Mouse (Mus musculus) 3134 (cell line): ENCODE results near the gene Rpl26.

ENCODE experiments used
- DNase-seq: peaks from one replicate; pipeline ENCODE4 v3.0.0-alpha.2; 2011; ENCODE audit warnings: low spot score; ENCODE audit not compliant: insufficient read length; ENCODE audit errors: extremely low read depth

Rpl26 gene

DNA sequence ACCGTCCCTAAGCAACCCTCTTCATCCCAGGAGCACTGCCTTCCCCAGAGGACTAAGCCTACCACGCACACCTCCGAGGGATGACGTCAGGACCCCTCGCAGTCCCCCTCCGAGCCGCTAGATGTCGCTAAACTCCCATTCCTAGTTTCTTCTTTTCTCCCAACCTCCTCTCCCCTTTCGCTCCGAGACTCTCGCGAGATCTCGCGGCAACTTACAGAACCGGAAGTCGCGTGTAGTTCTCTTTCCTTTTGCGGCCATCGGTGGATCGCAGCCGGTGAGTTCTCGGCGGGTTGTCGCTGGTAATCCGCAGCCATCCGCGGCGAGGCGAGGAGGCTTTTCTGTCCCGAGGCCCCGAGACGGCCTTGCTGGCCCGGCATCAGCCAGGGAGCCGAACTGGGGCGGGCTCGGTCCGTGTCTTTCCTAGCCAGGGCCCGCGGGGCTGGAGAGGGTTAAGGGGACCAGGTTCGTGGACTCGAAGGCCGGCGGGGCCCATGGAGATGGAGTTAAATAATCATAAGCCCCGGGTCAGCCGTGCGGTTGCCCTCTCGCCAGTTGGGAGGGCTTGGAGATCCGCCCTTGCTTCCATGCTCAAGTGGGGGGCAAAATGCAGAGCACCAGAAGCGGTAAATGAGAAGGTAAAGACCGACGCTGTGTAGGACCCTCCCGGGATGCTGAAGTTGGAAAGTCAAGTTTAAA is at the start of gene Rpl26:
Rpl26 (plus strand) TSS at position 233 of the 696 bp plus-strand sequence.
- DNase-seq = peak; percentile 95

DNA sequence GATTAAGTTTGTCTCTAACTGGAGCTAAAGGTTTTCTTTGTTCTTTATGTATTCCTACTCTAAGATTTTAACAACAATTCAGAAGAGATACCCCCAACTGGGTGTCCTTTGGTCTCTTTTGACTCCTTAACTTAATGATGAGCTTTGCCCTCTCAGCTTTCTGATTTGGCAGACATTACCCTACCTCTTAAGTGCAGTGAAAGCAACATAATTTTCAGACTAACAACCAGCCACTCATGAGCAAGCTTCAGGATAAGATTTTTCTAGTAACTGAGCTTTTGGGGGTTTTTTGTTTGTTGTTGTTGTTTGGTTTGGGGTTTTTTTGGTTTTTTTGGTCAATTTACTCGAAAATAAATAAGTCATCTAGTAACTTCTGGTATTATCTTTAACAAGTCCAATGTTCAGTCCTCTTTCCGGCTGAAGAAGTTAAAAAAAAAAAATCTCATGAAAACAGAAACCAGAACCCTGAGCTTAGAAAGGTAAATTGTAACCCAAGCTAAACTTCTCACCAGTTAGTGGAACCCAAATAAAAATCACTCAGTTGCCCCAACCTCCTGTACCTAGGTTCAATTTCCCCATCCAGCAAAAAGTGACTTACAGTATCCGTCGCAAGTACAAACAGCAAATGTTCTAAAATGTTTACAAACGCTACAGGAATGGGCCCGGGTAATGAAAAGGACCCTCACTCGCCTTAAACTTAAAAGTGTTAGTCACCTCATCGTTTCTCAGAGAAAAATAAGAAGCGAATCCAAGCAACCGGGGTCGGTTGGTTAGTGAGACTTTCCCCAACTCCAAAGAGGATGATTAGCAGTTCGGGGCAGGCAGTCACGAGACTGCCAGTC is 49.5 kb upstream of the Rpl26 start:
- no peak for DNase-seq

DNA sequence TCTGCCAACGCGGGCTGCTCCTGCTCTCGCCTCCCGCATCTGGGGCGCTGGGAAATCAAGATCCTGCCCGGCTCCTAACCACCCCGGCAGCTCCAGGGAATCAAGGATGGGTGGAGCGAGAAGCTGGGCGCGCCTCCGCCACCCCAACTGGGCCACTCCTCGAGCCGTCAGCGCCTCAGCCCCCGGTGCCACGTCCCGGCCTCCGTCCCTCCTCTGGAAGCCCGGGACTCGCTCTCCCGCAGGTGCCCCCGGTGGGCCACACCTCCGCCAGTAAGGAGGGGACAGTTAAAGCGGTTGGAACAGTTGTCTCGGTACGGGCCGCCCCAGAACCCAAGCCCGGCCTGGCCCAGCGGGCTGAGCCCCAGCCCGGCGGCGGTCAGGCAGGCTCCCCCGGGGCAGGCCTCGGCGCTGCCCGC is 48.9 kb upstream of the Rpl26 start:
- DNase-seq = peak; percentile 90

- DNase-seq = peak; percentile 99
These were observed 48.4 kb upstream of the Rpl26 start for GRCm38 (mm10) chr11:68852932-68853409.

- DNase-seq = peak; percentile 69
These were observed 47.6 kb upstream of the Rpl26 start for GRCm38 (mm10) chr11:68853611-68854401.

GRCm38 (mm10) chr11:68854621-68855020 is 46.8 kb upstream of the Rpl26 start:
- DNase-seq = no peak

- DNase-seq = no peak
These were observed 44.1 kb upstream of the Rpl26 start for GRCm38 (mm10) chr11:68857329-68857728.

GRCm38 (mm10) chr11:68859943-68860593 is 41.3 kb upstream of the Rpl26 start:
- DNase-seq = no peak

GRCm38 (mm10) chr11:68862260-68862659 is 39.1 kb upstream of the Rpl26 start:
- DNase-seq = no peak

DNA sequence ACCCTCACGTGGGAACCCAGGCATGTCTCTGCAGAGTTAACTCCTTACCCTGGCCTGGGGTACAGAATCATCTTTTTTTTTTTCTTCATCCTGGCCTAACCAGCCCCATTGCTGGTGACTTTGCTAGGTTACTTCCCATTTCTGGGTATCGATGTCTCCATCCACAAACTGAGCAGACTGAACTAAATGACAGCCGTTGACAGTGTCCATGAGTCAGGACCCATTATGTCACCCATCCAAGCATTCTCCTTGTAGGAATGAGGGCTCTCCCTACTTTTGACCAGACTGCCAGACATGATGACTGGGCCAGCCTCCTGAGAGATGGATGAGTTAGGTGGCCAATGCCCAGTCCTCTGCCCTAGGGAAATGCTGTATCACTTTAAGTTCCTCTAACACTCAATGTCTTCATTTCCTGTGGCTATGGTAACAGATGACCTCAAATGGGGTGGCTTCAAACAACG is 37.7 kb upstream of the Rpl26 start:
- DNase-seq = no peak

DNA sequence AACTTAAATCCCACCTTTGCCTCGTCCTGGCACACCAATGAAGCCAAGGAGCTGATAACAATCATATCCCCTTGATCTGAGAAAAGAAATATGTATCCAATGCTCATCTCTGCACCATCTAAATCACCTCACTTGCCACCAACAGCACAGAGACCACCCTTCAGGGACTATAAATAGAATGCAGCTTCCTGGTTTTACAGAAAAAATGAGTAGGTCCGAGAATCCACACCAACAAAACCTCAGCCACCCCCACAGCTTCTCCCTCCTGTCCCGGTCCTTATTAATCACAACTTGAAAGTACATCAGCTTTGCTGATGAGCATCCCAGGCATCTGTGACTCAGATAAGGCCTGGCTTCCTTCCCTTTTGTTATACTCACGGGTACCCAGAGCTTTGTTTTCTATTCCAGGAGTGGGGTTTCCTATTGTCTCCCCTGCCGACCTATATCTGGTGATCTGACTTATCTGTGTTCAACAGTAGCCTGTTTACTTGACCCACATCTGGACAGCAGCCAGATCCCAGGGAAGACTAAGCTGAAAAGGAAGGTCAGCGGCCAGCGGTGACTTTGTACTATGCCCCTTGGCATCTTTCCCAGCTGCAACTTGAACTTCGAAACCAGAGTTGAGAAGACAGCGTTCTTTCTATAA is 36.7 kb upstream of the Rpl26 start:
- DNase-seq = no peak

- no peak for DNase-seq
These were observed 30.1 kb upstream of the Rpl26 start for GRCm38 (mm10) chr11:68871277-68871676.

GRCm38 (mm10) chr11:68871748-68872147 is 29.6 kb upstream of the Rpl26 start, which contains the start of gene Ndel1:
Ndel1 (minus strand) TSS chr11:68871858.
- DNase-seq = peak; percentile 72

DNA sequence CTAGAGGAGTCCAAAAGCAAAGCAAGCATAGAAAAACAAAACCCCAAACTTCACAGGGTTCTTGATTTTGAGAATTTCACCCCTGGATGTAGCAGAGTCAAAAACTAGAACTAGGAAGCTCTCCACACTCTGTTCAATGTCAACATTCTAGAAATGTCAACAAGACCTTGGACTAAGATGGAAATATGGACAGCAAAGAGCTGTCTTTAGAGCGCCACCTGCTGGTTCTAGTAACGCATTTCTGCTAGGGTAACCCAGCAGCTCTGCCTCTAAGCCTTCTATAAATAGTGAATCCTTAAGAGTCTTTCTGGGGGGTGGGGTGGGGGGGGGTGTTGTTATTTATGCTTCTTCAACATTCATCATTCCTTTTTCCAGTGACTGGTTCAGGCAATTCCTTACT is 26.5 kb upstream of the Rpl26 start:
- DNase-seq = no peak

DNA sequence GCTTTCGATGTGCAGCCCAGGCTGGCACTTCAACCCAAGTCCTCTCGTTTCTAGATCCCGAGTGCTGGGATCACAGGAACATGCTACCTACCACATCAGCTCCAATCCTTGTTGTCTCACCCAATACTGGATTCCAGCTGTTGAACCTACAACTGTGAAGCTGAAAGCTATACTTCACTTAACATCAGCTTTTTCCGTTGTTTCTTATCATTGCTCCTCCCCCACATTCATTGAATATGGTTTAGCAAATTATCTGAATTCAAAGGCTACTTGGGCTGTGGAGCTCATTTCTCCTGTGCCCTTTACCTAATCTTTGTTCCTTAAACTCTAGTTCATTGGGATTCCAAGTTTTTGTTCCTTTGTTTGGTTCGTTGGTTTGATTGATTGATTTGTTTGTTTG is 22.6 kb upstream of the Rpl26 start:
- DNase-seq = no peak

DNA sequence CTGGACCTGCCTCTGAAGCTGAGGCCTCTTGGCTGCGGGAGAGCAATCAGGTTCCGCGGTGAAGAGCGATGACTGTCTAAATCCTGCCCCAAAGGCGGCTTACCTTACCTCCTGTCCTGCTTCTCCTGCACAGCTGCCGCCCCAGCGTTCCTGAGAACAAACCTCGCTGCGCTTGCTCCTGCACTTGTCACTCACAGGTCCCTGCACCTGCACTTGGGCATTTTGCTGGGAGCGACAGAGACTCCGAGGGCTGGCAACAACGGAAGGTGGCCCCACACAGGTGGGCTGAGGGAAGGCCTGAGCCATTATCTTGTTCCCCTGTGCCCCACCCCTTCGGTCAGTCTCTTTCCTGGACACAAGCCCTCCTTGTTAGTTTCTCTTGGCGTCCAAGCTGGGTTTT is 19.3 kb upstream of the Rpl26 start:
- DNase-seq = no peak

- DNase-seq = no peak
These were observed 17.5 kb upstream of the Rpl26 start for GRCm38 (mm10) chr11:68883843-68884242.

DNA sequence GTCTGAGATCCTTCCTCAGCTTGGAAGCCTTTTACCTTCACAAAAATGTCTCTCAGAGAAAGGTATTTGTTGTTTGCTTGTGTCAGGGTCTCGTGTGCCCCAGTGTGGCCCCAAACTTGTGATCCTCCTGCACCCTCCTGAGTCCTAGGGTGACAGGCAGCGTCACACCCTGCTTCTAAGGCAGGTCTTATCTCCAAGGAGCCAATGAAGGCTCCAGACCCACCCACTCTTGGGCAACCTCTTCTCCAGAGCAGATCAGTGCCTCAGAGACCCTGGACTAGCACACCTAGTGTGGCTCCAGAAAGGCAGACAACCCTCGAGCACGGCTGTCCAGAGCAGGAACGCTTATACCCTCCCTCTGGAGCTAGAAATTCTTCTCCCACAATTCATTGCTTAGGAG is 17.0 kb upstream of the Rpl26 start:
- DNase-seq = no peak

DNA sequence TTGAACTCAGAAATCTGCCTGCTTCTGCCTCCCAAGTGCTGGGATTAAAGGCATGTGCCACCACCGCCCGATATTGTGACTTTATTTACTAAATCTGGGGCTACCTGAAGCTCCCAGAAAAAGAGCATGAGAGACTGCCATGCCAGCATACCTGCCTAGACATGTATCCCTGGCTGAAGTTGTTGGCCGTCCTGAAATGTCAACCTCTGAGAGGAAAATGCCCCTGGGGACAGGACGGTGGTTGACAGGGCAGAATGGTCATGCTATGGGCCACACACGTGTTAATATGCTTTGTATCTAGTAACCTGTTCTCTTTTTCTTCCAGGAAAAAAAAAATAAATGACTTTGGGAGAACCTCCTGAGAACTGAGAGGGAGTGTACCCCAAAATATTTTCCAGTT is 15.3 kb upstream of the Rpl26 start:
- no peak for DNase-seq

- DNase-seq = no peak
These were observed 13.1 kb upstream of the Rpl26 start, which contains the start of gene Rnf222 for GRCm38 (mm10) chr11:68888253-68888652. Rnf222 (plus strand) TSS chr11:68888553.
